Comparison of ENCODE assay signal across 8 mouse cellular contexts in the genomic region with DNA sequence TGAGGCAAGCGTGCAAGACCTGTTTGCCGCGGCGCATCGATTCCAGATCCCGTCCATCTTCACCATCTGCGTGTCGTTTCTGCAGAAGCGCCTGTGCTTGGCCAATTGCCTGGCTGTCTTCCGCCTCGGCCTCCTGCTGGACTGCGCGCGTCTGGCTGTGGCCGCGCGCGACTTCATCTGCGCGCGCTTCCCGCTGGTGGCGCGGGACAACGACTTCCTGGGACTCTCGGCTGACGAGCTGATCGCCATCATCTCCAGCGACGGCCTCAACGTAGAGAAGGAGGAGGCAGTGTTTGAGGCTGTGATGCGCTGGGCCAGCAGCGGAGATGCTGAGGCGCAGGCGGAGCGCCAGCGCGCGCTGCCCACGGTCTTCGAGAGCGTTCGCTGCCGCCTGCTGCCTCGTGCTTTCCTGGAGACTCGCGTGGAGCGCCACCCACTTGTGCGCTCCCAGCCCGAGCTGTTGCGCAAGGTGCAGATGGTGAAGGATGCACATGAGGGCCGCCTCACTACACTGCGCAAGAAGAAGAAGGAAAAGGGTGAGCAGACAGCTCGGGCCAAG. TPM values are rescaled to one million over a fixed set of nuclear protein-coding genes. Genes with fewer than 3 reads are reported as not detected.
DNase-seq lines count a peak whose midpoint lies in the region; TF ChIP-seq lines count a peak whose summit lies in the region.

No protein-coding gene starts in this region.

- H3K36me3 ChIP-seq in megakaryocyte, embryonic 14.5 days (replicated peaks; ENCODE audit: low read length), result no peaks in the 10 kb centered on the region

- 6% methylated on average over 54 of the region's 54 CpGs for whole genome bisulfite sequencing in cerebellum, adult 2 months

- DNase-seq in cerebellum, adult 2 months, result no peak
- DNase-seq in cerebellum, adult 11 months, result no peak
- DNase-seq in Muller cell, postnatal 12 days (ENCODE audit: inconsistent ontology term), result peak; percentile 39
- peak; percentile 57 to 80 for DNase-seq in frontal cortex, postnatal 10 days (ENCODE audit: low spot score in 2 of 2)
- DNase-seq in layer of hippocampus, adult 18-20 months (ENCODE audit: low spot score in 2 of 2), result peak; percentile 80 to 91
- DNase-seq in right cerebral cortex, postnatal 4 days, result peak; percentile 69
- DNase-seq in c-Kit-positive CD71-positive TER-119-positive erythroid progenitor cells, embryonic 14.5 days (ENCODE audit: low spot score), result no peak

- H3K27ac ChIP-seq in cerebellum, adult 2 months (ENCODE audit: insufficient read depth, low read length), result no peak overlapping the region

- peaks cover 11% of the 10 kb centered on the region for H3K9me3 ChIP-seq in megakaryocyte, embryonic 14.5 days

- no peaks in the 10 kb centered on the region for H3K27me3 ChIP-seq in cerebellum, adult 2 months (ENCODE audit: control insufficient read depth, insufficient read depth, low read length)
- H3K27me3 ChIP-seq in megakaryocyte, embryonic 14.5 days (replicated peaks), result peaks cover 77% of the 10 kb centered on the region

- no peak for TF ChIP-seq POLR2A in cerebellum, adult 2 months (IDR thresholded peaks at IDR 0.05; ENCODE audit: borderline replicate concordance, insufficient read depth, low read length)

- peaks cover 6% of the 10 kb centered on the region; the same call in 1 of the 2 replicates for H3K4me1 ChIP-seq in cerebellum, adult 2 months (ENCODE audit: control insufficient read depth, insufficient read depth, low read length)
- H3K4me1 ChIP-seq in megakaryocyte, embryonic 14.5 days, result peaks cover 12% of the 10 kb centered on the region

- no peak for TF ChIP-seq CTCF in cerebellum, adult 2 months (IDR thresholded peaks at IDR 0.05; ENCODE audit: borderline replicate concordance, insufficient read depth, low read depth, low read length)

- peak overlapping the region; percentile 18 for H3K4me3 ChIP-seq in cerebellum, adult 2 months (replicated peaks; ENCODE audit: insufficient read depth, low read depth, low read length)
- H3K4me3 ChIP-seq in megakaryocyte, embryonic 14.5 days (replicated peaks), result peak overlapping the region; percentile 77

RNA-seq across cellular contexts. Expression of a gene that starts 0.7 kb away (rescaled TPM):
- 0.29 and 0.51 TPM in 2 replicates for polyA plus RNA-seq in cerebellum, adult 2 months (2012; rRNA removed)
- total RNA-seq in layer of hippocampus, adult 18-20 months (2021), result 1 to 10 TPM; 4.8 to 5.6 TPM
- polyA plus RNA-seq in megakaryocyte, embryonic 14.5 days (2012; ENCODE audit: insufficient read depth, low replicate concordance), result not detected in 2 replicates

RNA-seq across cellular contexts. Expression of a gene that starts 14.2 kb away (rescaled TPM):
- polyA plus RNA-seq in cerebellum, adult 2 months (2012; rRNA removed), result 43.9 and 46.5 TPM in 2 replicates
- total RNA-seq in layer of hippocampus, adult 18-20 months (2021), result 10 to 100 TPM; 17.9 to 20.0 TPM
- not detected in 2 replicates for polyA plus RNA-seq in megakaryocyte, embryonic 14.5 days (2012; ENCODE audit: insufficient read depth, low replicate concordance)

RNA-seq across cellular contexts. Expression of a gene that starts 19.0 kb away (rescaled TPM):
- 67.9 and 68.5 TPM in 2 replicates for polyA plus RNA-seq in cerebellum, adult 2 months (2012; rRNA removed)
- 100 to 1,000 TPM in 1 of 2 experiments, 10 to 100 TPM in 1; 98.6 to 102 TPM for total RNA-seq in layer of hippocampus, adult 18-20 months (2021)
- 1.9 and 2.9 TPM in 2 replicates for polyA plus RNA-seq in megakaryocyte, embryonic 14.5 days (2012; ENCODE audit: insufficient read depth, low replicate concordance)

RNA-seq across cellular contexts. Expression of a gene that starts 59.2 kb away (rescaled TPM):
- polyA plus RNA-seq in cerebellum, adult 2 months (2012; rRNA removed), result 130 and 145 TPM in 2 replicates
- total RNA-seq in layer of hippocampus, adult 18-20 months (2021), result 100 to 1,000 TPM in 1 of 2 experiments, 10 to 100 TPM in 1; 98.6 to 100 TPM
- polyA plus RNA-seq in megakaryocyte, embryonic 14.5 days (2012; ENCODE audit: insufficient read depth, low replicate concordance), result 4.4 and 6.4 TPM in 2 replicates

Comparison
In these comparisons a context has a peak if more than half of its experiments do, and no peak if none do; other contexts are left out.
1. DNase-seq: peak in Muller cell, postnatal 12 days (single experiment), frontal cortex, postnatal 10 days (2 of 2), layer of hippocampus, adult 18-20 months (2 of 2) and right cerebral cortex, postnatal 4 days (single experiment); none in cerebellum, adult 2 months (0 of 2), cerebellum, adult 11 months (single experiment) and c-Kit-positive CD71-positive TER-119-positive erythroid progenitor cells, embryonic 14.5 days (single experiment).
2. RNA of a gene that starts 14.2 kb away (polyA plus RNA-seq): 43.9 to 46.5 TPM in cerebellum, adult 2 months; not detected in megakaryocyte, embryonic 14.5 days; every median in the first group is over 10 times any median in the second.
3. RNA of a gene that starts 19.0 kb away (polyA plus RNA-seq): 67.9 to 68.5 TPM in cerebellum, adult 2 months; 1.9 to 2.9 TPM in megakaryocyte, embryonic 14.5 days; every median in the first group is over 10 times any median in the second.